Mouse (Mus musculus) common myeloid progenitor, adult 5-6 weeks (primary cell): ENCODE measurements around the gene Dennd1b. TPM values are rescaled to one million over a fixed set of nuclear protein-coding genes. Genes with fewer than 3 reads are reported as not detected.

Experiments used
- ATAC-seq: replicated peaks from 2 replicates; pipeline ENCODE4 v1.8.0; 2016; ENCODE audit warnings: low read depth, mild to moderate bottlenecking, moderate TSS enrichment, inconsistent platforms; ENCODE audit not compliant: poor library complexity, severe bottlenecking
- total RNA-seq: library from RNA; stranded (forward); fragments of 200-1000, 187-1606 nt; gene quantifications from 2 replicates; pipeline ENCODE4 v1.2.3, GENCODE M21; 2017

The Dennd1b gene
- total RNA-seq, 1 experiment from 2014 or later, result 25.1 TPM

DNA sequence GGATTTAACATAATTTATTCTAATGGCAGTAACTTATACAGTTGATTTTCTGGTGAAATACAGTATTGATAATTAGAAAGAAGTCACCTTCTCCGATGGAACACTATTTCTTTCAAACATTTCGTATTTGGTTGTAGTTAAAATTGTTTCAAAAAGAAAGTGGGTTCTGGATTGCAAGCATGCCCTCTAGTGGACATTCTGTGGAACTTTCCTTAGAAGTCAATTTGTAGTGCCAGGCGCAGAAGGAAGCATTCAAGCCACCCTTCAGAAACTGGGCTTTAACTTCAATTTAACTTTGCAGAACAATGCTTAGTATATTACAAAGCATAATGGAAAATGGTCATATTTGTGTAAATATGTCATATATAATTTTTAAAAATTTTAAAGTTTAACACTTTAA, 193.2 kb downstream of the Dennd1b start:
- peak; percentile 62; the same call in 1 of the 2 replicates for ATAC-seq

DNA sequence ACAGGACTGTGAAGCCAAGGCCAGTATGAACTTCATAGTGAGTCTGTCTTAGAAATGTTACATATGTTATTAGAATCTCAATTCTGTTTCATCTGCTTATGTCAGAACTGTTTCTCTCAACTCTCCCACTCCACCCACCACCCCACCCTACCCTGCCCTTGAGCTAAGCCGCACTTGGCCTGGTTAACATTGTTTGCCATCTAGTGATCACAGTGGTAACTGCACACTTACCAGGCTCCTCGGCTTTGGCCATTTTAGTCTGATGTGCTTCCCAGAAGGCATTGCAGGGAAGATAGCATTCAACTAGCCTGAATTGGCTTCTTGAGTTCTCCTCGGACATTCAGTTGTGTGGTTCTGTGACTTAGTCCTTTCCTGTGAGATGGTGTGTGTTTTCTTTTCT, 198.4 kb downstream of the Dennd1b start:
- ATAC-seq, result peak; percentile 66

DNA sequence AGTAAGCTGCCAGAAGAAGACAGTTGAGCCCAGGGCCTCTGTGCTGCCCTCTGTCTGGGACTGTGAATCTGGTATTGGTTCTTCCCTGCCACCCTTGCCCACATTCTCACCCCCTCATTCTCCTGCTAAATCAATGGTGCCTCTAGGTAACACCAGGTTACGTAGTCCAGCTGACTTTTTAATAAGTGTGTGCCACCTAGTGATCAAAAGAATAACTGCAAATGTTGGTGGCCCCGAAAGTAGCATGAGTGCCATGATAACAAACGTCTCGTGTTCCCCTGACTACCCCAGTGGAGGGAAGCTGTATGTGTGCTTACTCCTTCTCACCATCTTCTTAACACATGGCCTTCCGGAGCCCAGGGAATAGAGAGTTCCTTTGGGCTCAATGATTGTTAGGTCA, 199.6 kb downstream of the Dennd1b start:
- ATAC-seq, result peak; percentile 92

DNA sequence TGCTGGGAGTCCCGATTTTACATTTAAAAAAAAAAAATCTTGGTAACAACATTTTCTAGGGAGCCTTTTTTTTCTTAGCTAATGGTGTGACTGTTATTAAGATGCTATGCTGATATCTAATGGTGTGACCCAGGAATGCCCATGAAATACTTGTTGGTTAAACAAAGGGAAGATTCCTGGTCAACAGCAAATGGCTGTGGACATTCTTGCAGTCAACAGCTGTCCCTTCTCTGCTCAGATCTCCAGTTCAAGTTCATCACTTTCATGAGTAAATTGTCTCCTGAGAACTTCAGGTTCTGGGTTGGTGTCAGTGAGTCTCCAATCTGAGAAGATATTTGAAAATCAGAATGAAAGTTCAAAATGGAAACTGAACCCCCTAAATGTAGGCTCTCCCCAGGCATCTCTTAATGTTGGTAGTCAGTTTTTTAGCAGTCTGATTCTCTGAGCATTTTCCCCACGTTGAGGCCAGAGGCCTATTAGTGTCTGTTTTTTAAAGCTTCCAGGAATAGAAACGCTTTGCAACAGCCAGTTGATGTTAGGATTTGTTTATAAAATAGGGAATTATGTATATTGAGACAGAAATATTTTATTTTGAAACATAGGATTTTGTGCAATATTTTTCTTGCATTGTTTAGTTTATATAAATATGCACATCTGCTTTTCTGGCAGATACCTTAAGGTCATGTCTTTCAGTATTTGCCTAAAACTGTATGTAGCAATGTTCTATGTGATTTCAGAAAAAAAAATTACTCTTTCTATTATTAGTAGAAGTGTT, 211.0 kb downstream of the Dennd1b start:
- no peak for ATAC-seq

DNA sequence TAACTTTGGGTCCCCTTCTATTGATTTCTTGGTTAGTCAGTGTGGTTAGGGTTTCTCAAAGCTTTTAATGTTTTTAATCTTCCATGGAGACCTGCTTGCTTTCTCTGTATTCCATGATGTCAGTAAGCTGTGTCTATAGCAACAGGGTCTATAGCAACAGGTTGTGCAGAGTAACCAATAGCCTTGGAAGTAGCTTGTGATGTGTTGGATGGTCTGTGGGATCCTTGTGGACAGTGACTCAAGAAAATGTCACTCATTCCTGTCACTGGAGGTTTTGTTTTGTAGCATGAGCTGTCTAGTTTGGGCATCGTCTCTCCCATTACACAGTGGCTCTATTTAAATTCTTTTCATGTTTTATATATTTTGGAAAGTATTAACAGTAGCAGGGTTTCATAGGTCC, 216.5 kb downstream of the Dennd1b start:
- ATAC-seq, result no peak

DNA sequence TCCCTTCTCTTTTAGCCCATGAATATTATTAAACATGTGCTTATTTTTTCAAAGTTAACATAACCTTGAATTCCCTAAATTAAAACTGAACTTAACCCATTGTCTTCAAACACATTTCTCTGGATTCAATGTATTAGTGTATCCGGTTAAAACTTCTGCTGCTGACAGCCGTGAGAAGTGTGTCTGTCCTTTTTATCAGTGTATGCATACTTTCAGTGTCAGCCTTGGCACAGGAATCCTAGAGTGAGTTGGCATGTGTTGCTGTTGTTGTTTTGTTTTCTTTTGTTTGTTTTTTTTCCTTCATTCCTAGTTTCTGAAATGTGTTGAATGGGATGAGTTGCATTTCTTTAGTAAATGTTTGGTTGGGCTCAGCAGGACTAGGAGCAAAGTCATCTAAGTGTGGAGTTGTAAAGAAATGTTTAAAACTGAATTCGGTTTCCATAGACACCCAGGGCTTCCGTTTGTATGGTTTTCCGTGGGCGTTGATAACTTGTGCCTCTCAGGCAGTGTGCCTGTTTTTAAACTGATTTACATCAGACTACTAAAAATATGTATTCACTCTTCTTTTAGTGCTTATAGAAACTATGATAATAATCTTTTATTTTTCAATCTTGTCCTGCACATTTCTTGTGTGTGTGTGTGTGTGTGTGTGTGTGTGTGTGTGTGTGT, 217.4 kb downstream of the Dennd1b start:
- peak; percentile 64 for ATAC-seq

DNA sequence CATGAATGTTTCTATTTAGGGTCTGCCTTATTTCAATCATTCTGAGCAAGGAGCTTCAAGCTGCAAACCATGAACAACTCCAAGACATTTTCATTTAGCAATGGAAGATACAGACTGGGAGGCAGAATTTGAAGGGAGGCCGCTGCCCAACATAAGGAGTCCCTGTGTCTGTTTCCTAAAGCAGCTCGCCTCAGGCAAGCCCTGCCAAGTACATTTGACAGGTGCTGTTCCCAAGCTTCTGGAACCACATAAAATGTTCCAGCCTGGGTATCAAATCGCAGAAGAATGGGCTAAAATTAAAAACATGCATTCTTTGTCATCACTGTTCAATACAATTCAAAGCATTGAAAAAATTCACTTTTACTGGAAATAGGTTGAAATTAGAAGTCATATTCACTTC, 229.4 kb downstream of the Dennd1b start:
- no peak for ATAC-seq

DNA sequence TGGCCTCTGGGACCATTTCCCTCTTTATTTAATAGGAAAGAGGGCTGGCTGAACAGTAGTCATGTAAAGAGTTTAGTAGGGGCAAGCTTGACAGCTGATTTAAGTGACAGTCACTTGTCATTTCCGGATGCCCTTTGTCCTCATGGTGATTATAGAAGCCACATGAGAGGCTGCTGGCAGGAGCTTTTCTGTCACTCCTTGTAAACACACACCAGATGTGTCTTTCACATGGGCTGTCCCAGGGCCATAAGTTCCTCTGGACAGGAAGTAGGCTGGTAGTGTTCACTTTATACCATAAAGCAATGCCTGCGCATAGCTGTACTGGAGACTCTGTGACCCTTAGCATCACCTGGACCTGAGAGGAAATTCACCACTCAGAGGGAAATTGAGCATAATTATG, 230.8 kb downstream of the Dennd1b start:
- ATAC-seq, result no peak

DNA sequence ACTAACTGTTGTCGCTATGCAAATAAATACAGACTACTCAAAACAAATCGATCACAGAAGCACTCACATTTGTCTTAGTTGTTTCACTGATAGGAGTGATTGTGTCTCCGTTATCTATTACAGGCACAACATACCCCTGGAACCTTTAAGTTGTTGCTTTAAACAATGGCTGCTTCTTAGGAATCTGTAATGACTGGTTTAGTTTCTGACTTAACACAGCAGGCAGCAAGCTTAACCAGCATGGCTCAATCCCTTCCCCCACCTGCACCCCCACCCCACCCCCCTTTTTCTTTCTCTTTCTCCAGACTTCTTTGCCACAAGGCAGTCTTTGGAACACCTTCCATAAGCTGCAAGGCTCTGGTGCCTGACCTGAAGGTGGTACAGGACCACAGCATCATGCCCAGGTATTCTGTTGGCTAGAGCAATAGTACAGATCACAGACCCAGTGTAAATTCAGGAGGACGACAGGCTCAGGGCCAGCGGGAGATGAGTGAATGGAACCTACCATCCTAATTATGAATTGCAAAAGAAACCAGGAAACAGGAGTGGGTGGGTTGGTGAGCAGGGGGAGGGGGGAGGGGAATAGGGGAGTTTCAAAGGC, 231.3 kb downstream of the Dennd1b start:
- ATAC-seq, result no peak

DNA sequence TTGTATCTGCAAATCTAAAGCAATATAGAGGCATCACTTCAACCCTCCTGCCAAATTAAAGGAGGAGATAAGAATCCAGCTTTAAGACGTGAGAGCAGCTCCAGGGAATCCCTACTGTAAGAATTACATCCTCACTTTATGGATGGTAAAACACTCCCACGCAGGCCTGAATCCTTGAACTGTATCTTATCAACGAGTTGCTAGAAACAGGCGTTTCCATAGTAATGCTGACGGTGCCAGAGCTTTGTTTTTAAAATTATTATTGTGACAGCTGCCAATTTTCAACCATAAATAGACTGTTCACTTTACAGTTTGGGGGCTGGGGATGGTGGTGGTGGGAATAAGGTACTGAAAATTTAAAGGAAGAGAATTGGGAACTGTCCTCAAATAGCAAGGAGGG, 239.8 kb downstream of the Dennd1b start:
- no peak for ATAC-seq

DNA sequence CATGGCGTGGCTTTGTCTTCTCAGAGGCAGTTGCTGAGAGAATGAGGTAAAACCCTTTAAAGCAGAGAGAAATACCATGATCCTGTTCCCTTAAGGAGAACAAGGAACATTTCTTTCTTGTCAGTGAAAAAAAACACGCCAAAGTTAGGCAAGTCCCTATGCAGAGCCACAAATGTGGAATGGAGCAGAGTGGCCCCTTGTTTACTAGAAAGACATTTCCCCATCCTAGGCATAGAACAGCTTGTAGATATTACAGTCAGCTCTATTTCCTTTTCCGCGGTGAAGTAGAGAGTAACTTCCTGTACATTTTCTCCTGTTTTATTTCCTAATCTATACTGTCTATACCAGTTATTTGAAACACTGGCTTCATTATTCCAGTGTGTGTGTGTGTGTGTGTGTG, 243.0 kb downstream of the Dennd1b start:
- no peak for ATAC-seq

DNA sequence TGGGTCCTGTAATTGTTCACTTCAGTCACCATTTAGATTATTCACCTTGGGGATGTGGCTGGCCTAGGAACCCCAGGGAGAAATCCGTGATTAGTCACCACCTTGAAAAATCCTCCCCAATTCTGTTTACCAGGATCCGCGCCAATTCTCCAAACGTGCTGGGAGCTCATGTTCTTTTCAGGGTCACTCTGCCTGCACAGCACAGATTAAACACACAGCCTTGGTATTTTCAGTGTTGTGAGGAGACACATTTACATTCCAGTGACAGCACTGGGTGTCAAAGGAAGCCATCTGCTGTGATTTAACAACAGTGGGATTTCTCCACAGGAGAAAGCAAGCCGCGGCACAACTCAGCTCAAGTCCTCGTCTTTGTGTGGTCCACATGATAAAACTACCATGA, 246.6 kb downstream of the Dennd1b start:
- ATAC-seq, result no peak

DNA sequence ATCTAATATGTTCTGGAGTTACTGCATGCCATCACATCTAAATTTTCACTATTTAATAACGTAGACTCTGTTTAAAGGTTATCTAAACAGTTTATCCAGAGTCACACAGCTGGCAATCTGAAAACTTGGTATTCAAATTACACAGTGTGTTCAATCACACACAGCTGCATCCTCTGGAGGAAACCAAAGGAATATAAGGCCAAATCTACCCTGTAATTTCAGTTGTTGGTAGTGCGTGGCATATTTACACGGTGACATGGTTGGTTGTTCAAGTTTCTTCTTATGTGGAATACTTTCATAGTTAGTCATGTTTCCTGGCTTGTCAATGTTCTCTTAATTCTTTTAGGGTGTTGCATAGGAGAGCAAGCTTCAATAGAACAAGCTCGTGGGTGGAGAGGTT, 247.3 kb downstream of the Dennd1b start:
- no peak for ATAC-seq

DNA sequence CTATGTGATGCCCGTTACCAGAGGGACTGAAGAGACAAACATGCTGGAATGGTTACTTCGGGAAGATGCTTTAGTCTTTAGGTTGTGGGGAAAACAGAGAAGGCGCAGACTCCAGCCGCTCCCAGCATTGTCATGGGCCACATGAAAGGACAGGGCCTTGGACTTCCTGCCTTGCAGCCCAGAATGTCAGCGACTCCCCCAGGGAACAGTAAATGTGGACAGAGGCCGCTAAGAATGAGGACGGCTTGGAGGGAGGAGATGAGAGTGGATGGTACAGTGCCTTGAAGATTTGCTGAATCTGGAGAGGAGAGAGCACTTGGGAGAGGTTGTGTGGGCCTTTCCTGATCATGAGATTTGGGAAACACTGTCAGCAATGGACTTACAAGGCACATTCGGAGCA, 252.1 kb downstream of the Dennd1b start:
- ATAC-seq, result no peak

DNA sequence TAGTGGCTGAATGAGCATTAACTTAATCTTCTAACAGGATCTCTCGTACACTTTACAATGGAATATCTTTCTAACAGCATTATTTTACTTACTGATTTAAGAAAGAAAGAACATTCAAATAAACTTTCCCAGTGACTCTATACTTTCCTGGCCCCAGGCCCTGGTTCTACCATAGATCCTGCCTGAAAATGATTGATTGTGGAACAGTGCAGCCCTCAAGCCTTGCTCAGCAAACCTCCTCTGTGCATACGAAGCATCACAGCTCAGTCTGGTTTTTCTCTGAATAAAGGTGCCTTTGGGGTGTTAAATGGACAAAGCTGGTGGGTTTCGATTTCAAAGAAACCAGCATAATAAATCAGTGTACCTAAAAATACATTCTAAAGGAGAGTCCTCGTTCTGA, 260.6 kb downstream of the Dennd1b start:
- ATAC-seq, result no peak

DNA sequence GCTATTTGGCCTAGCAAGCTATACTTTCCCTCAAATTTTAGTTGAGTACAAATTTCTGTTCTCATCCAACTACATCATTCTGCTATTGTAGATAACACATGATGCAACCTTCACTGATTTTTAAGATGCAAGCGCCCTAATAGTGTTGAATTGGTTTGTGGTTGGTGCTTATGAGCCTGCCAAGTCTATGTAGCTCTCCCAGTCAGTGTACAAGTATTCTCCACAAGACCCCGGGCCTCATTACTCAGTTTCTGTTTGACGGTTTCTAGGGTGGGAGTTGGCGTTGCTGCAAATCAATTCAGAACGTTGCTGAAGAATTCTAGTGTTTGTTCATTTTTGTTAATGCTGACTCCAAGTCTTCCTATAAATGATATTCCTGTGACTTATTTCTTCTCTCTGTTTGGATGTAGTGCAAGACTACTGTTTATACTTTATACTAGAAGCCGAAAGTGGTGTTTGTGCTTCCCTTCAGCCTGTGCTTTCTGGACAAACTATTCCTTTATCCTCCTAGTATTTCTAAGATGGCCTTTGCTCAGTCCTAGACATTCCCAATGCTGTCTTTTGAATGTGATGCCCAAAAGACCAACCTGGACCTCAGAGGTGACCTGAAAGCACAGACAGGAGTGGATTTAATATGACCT, 261.2 kb downstream of the Dennd1b start:
- no peak for ATAC-seq

Other genes starting within 250 kb of the Dennd1b start
- gene Lhx9, start 114.9 kb upstream of the Dennd1b start, total RNA-seq, result 0.23 TPM in 1 of 2 replicates, not detected in the other
- 6.6 and 20.4 TPM in 2 replicates for gene 2310009B15Rik, start 106.6 kb upstream of the Dennd1b start, total RNA-seq